Mouse (Mus musculus) G1E (cell line): ENCODE data around the gene 4930562C15Rik. TPM values are rescaled to one million over a fixed set of nuclear protein-coding genes. Genes with fewer than 3 reads are reported as not detected.
A peak's percentile ranks its signal among the peaks of the same experiment; 100 is the strongest.

Source experiments
- ATAC-seq: 2 replicates; pipeline ENCODE4 v1.8.0; 2016; ENCODE audit warnings: mild to moderate bottlenecking; ENCODE audit not compliant: insufficient number of reproducible peaks, poor library complexity, low FRiP score, severe bottlenecking; ENCODE audit errors: extremely low read depth
- DNase-seq: peaks from one replicate; pipeline ENCODE4 v3.0.0; 2012; ENCODE audit warnings: low spot score
- H3K27me3 ChIP-seq: 2 replicates; pipeline ENCODE4 v1.6.1; 2012; ENCODE audit warnings: mild to moderate bottlenecking, low read length, inconsistent platforms; ENCODE audit not compliant: insufficient read depth
- H3K36me3 ChIP-seq: replicated peaks from 2 replicates; pipeline ENCODE3; 2012; ENCODE audit warnings: mild to moderate bottlenecking, inconsistent platforms
- H3K4me1 ChIP-seq: 2 replicates; pipeline ENCODE4 v1.6.1; 2012; ENCODE audit warnings: low read depth, low read length, inconsistent platforms, mixed read lengths; ENCODE audit not compliant: insufficient read depth
- H3K4me3 ChIP-seq: 2 replicates; pipeline ENCODE4 v1.5.1; 2012; ENCODE audit warnings: low read depth, mild to moderate bottlenecking, inconsistent platforms, low read length, moderate library complexity, mixed read lengths
- H3K9me3 ChIP-seq: replicated peaks from 2 replicates; pipeline ENCODE4 v1.6.1; 2012; ENCODE audit warnings: inconsistent platforms
- CTCF ChIP-seq: IDR thresholded peaks from 2 replicates; pipeline ENCODE4 v1.5.1; 2012; ENCODE audit warnings: low read depth, low read length, inconsistent platforms, mixed read lengths
- GATA1 ChIP-seq: IDR thresholded peaks from 2 replicates; pipeline ENCODE4 v1.6.1; 2012; ENCODE audit warnings: borderline replicate concordance, low read length, inconsistent platforms, mixed read lengths
- GATA2 ChIP-seq: IDR thresholded peaks from 2 replicates; pipeline ENCODE4 v1.6.1; 2012; ENCODE audit warnings: low read depth, low read length, inconsistent platforms, borderline replicate concordance
- POLR2AphosphoS5 ChIP-seq: IDR thresholded peaks from 2 replicates; pipeline ENCODE4 v1.6.1; 2012; ENCODE audit warnings: low read depth, low read length, inconsistent platforms; ENCODE audit not compliant: insufficient replicate concordance
- TAL1 ChIP-seq: conservative IDR thresholded peaks from 2 replicates; pipeline ENCODE4 v1.6.1; 2012; ENCODE audit warnings: low read depth, low read length, inconsistent platforms, mixed read lengths
- polyA plus RNA-seq: library from polyadenylated mRNA; stranded (reverse); fragments of >175 nt; gene quantifications from 2 replicates; pipeline ENCODE4 v1.2.3, GENCODE M21; 2012
- total RNA-seq, 2 experiments: library from RNA; stranded (forward) in 1 of 2; stranded (reverse) in 1 of 2; fragments of 200-1000 nt in 1 of 2; fragments of >200 nt in 1 of 2; fragmentation: Nextera tagmentation in 1 of 2; gene quantifications; 2 replicates each; pipeline ENCODE4 v1.2.3; 2014 to 2017

The 4930562C15Rik gene
- total and polyA plus RNA-seq, 3 experiments = 0.16 TPM; not detected in 2

- H3K36me3 ChIP-seq = peaks cover 21% of the 10 kb centered on the region
- peaks cover 49% of the 10 kb centered on the region for H3K4me1 ChIP-seq
- no peaks in the 10 kb centered on the region for H3K27me3 ChIP-seq
- TF ChIP-seq GATA2 (no peak), TAL1 (no peak), GATA1 (no peak), POLR2AphosphoS5 (no peak), CTCF (no peak)
- H3K4me3 ChIP-seq = peak within 1 kb of the TSS; percentile 91
- ATAC-seq (peak; percentile 83), DNase-seq (peak; percentile 91)
- no peaks in the 10 kb centered on the region for H3K9me3 ChIP-seq
These were observed 50.8 kb downstream of the 4930562C15Rik start, which contains the start of gene Mgrn1 for GRCm38 (mm10) chr16:4885760-4886689. TSS of gene Mgrn1 (plus strand) at chr16:4886249.

- ATAC-seq (no peak), DNase-seq (no peak)
- Histone ChIP-seq H3K9me3 (no peaks in the 10 kb centered on the region), H3K36me3 (peaks cover 25% of the 10 kb centered on the region), H3K4me1 (peaks cover 42% of the 10 kb centered on the region), H3K27me3 (no peaks in the 10 kb centered on the region), H3K4me3 (peak overlapping the region; percentile 91)
- no peak for TF ChIP-seq POLR2AphosphoS5
- TF ChIP-seq GATA2 = no peak
- no peak for TF ChIP-seq CTCF
- TF ChIP-seq TAL1 = no peak
- TF ChIP-seq GATA1 = no peak
These were observed 51.4 kb downstream of the 4930562C15Rik start for GRCm38 (mm10) chr16:4886690-4887020.

GRCm38 (mm10) chr16:4890201-4890709 lies 55.0 kb downstream of the 4930562C15Rik start:
- TF ChIP-seq GATA1 (no peak), CTCF (no peak), TAL1 (no peak), GATA2 (no peak), POLR2AphosphoS5 (no peak)
- peaks cover 42% of the 10 kb centered on the region for H3K36me3 ChIP-seq
- DNase-seq (no peak), ATAC-seq (no peak)
- H3K27me3 ChIP-seq = no peaks in the 10 kb centered on the region
- H3K4me1 ChIP-seq = peaks cover 31% of the 10 kb centered on the region
- no peaks in the 10 kb centered on the region for H3K9me3 ChIP-seq
- no peak overlapping the region for H3K4me3 ChIP-seq

DNA sequence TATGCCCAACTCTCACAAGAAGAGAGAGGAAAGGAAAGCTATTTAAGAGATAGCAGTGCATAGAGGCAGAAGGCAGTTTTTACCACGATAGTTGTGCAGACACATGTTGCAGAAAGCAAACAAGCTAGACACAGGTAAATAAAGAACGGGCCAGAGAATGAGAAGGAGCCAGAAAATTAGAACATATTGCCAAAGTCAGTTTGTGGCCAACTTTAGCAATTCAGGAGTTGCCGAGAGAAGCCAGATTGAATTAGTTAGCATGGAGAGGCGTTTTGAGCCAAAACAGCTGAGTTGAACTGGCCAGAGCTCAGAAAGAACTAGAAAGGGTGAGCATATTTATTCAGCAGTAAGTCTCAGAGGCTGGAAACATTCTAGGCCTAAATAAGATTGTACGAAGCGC lies 57.0 kb downstream of the 4930562C15Rik start:
- no peak for TF ChIP-seq TAL1
- TF ChIP-seq GATA1 = no peak
- no peak for TF ChIP-seq CTCF
- no peak for TF ChIP-seq GATA2
- TF ChIP-seq POLR2AphosphoS5 = no peak
- ATAC-seq = no peak
- peaks cover 35% of the 10 kb centered on the region for H3K4me1 ChIP-seq

GRCm38 (mm10) chr16:4894201-4894908 lies 59.1 kb downstream of the 4930562C15Rik start:
- no peak for ATAC-seq

More for the DNA sequence above, 57.0 kb downstream of the 4930562C15Rik start:
- Histone ChIP-seq H3K4me3 (no peak overlapping the region), H3K36me3 (peaks cover 43% of the 10 kb centered on the region), H3K27me3 (no peaks in the 10 kb centered on the region), H3K9me3 (no peaks in the 10 kb centered on the region)
- DNase-seq = no peak

More at GRCm38 (mm10) chr16:4894201-4894908, 59.1 kb downstream of the 4930562C15Rik start:
- TF ChIP-seq CTCF (no peak), GATA2 (no peak), POLR2AphosphoS5 (no peak), TAL1 (no peak)
- peaks cover 45% of the 10 kb centered on the region for H3K36me3 ChIP-seq
- H3K9me3 ChIP-seq = no peaks in the 10 kb centered on the region
- H3K4me1 ChIP-seq = peaks cover 34% of the 10 kb centered on the region
- no peak for DNase-seq
- H3K4me3 ChIP-seq = no peak overlapping the region
- no peaks in the 10 kb centered on the region for H3K27me3 ChIP-seq
